Mouse (Mus musculus): Measurements from ENCODE around the gene Sumo2.

DNA sequence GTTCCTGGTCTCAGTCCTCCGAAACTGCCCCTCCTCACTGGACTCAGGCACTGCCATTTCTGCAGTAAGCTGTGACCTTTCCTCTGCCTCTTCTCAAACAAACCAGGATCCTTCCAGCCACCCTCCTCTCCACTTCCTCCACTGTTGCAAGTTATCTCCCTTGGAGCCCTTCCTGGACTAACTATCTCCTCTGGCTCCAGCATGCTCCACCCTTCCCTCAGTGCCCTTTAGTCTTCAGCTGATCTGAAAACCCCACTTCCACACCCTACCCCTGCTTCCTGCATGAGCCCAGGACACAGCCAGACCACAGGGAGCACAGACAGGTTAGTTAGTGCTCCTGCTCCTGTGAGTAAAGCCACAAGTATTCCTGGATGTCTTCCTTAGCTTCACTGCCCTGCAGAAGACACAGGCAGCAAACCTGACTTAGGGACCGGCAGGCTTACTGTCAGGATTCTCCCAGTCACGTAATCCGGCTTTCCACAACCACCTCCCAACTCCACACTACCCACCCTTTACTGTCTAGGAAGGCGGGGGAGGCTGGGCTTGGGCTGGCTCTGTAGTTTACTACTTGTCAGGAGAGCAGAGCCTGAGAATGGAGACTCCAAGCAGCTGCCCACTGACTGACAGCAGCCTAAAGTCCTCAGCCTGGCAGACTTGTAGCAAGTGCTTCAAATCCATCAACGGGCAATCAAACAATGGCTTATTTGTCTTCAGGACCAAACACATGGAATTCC, 26.1 kb downstream of the Sumo2 start:
- TF ChIP-seq EP300 (IDR thresholded peaks at IDR 0.05; ENCODE audit: insufficient read depth, low read depth, low read length) (no peak), CTCF (IDR thresholded peaks at IDR 0.05; ENCODE audit: low read depth, low read length) (no peak)
